Comparison of ENCODE assay signal across 32 mouse cellular contexts in genomic region chr10:22660286-22661000, GRCm38 (mm10). TPM values are rescaled to one million over a fixed set of nuclear protein-coding genes. Genes with fewer than 3 reads are reported as not detected.
DNase-seq lines count a peak whose midpoint lies in the region; ATAC-seq and TF ChIP-seq lines count a peak whose summit lies in the region.
"Had no signal": no experiment of that assay in that cellular context is flagged by ENCODE, and none has a peak within 500 bp of the region (broad histone marks: within the 10 kb centered on the region; RNA-seq: fewer than 3 reads in every experiment).

No protein-coding gene starts in this region.

- H3K36me3 ChIP-seq in hindbrain, embryonic 16.5 days (ENCODE audit: control insufficient read depth, insufficient read depth, low read length), result no peaks in the 10 kb centered on the region
- H3K36me3 ChIP-seq in forebrain, embryonic 10.5 days (replicated peaks), result no peaks in the 10 kb centered on the region
- H3K36me3 ChIP-seq: forebrain, embryonic 12.5 days; G1E; heart, embryonic 12.5 days; limb, embryonic 10.5 days; limb, embryonic 15.5 days; liver, embryonic 13.5 days; midbrain, embryonic 12.5 days; neural tube, embryonic 13.5 days; stomach, embryonic 15.5 days had no signal

- ATAC-seq in hindbrain, embryonic 16.5 days, result no peak
- ATAC-seq: forebrain, postnatal 0 days; inflammation-experienced regulatory T-cells, adult 6 months; lung, postnatal 0 days had no signal

- no peak for TF ChIP-seq CTCF in cerebellum, adult 2 months (IDR thresholded peaks at IDR 0.05; ENCODE audit: borderline replicate concordance, insufficient read depth, low read depth, low read length)

- H3K4me3 ChIP-seq in cerebellum, adult 2 months (replicated peaks; ENCODE audit: insufficient read depth, low read depth, low read length), result no peak overlapping the region
- H3K4me3 ChIP-seq in hindbrain, embryonic 16.5 days (ENCODE audit: low read length), result no peak overlapping the region
- no peak overlapping the region for H3K4me3 ChIP-seq in forebrain, embryonic 10.5 days
- H3K4me3 ChIP-seq: erythroblast, embryonic 14.5 days; forebrain, embryonic 12.5 days; heart, adult 2 months; heart, embryonic 12.5 days; limb, embryonic 10.5 days; limb, embryonic 15.5 days; liver, embryonic 13.5 days; megakaryocyte, embryonic 14.5 days; midbrain, embryonic 12.5 days; myocyte; neural tube, embryonic 13.5 days; stomach, embryonic 15.5 days had no signal

- H3K4me2 ChIP-seq in hindbrain, embryonic 16.5 days (ENCODE audit: low read length), result no peak overlapping the region
- H3K4me2 ChIP-seq: forebrain, embryonic 12.5 days; heart, embryonic 12.5 days; hindbrain, embryonic 14.5 days; limb, embryonic 15.5 days; liver, embryonic 13.5 days; midbrain, embryonic 12.5 days; neural tube, embryonic 13.5 days; stomach, embryonic 15.5 days had no signal

- no peaks in the 10 kb centered on the region for H3K9me3 ChIP-seq in hindbrain, embryonic 16.5 days (ENCODE audit: control insufficient read depth, low read length)
- H3K9me3 ChIP-seq in forebrain, embryonic 10.5 days, result no peaks in the 10 kb centered on the region
- H3K9me3 ChIP-seq: forebrain, embryonic 12.5 days; G1E; heart, embryonic 12.5 days; limb, embryonic 10.5 days; limb, embryonic 15.5 days; liver, embryonic 13.5 days; midbrain, embryonic 12.5 days; neural tube, embryonic 13.5 days; stomach, embryonic 15.5 days had no signal

- no peaks in the 10 kb centered on the region; the same call in 1 of the 2 replicates for H3K27me3 ChIP-seq in cerebellum, adult 2 months (ENCODE audit: control insufficient read depth, insufficient read depth, low read length)
- H3K27me3 ChIP-seq in hindbrain, embryonic 16.5 days (replicated peaks; ENCODE audit: control insufficient read depth, insufficient read depth, low read length), result no peaks in the 10 kb centered on the region
- no peaks in the 10 kb centered on the region for H3K27me3 ChIP-seq in forebrain, embryonic 10.5 days (ENCODE audit: poor library complexity, severe bottlenecking)
- H3K27me3 ChIP-seq: heart, embryonic 12.5 days; limb, embryonic 15.5 days; liver, embryonic 13.5 days; megakaryocyte, embryonic 14.5 days; midbrain, embryonic 12.5 days; neural tube, embryonic 13.5 days; stomach, embryonic 15.5 days had no signal

- intact Hi-C loops in gastrocnemius, postnatal 36 days (cut with DNase I), result no loop called here

- no peak overlapping the region for H3K9ac ChIP-seq in hindbrain, embryonic 16.5 days (ENCODE audit: low read depth, low read length)
- H3K9ac ChIP-seq: forebrain, embryonic 12.5 days; forebrain, postnatal 0 days; heart, embryonic 12.5 days; hindbrain, embryonic 14.5 days; limb, embryonic 15.5 days; liver, embryonic 13.5 days; midbrain, embryonic 12.5 days; neural tube, embryonic 13.5 days; stomach, embryonic 15.5 days had no signal

- H3K27ac ChIP-seq in cerebellum, adult 2 months (ENCODE audit: insufficient read depth, low read length), result 0 out of 2 replicates have a peak overlapping the region, but pooled peaks have one; percentile 19
- no peak overlapping the region for H3K27ac ChIP-seq in hindbrain, embryonic 16.5 days (ENCODE audit: low read depth, low read length)
- no peak overlapping the region for H3K27ac ChIP-seq in forebrain, embryonic 10.5 days
- H3K27ac ChIP-seq: forebrain, embryonic 12.5 days; heart, adult 2 months; hindbrain, embryonic 14.5 days; limb, embryonic 10.5 days; limb, embryonic 15.5 days; liver, embryonic 13.5 days; midbrain, embryonic 12.5 days; neural tube, embryonic 13.5 days; stomach, embryonic 15.5 days had no signal

- H3K4me1 ChIP-seq in cerebellum, adult 2 months (ENCODE audit: control insufficient read depth, insufficient read depth, low read length), result peaks cover 4% of the 10 kb centered on the region
- peaks cover 10% of the 10 kb centered on the region for H3K4me1 ChIP-seq in hindbrain, embryonic 16.5 days (ENCODE audit: control insufficient read depth, insufficient read depth, low read depth, low read length)
- peaks cover 21% of the 10 kb centered on the region for H3K4me1 ChIP-seq in forebrain, embryonic 10.5 days
- H3K4me1 ChIP-seq: liver, embryonic 13.5 days; megakaryocyte, embryonic 14.5 days had no signal

- TF ChIP-seq POLR2A in cerebellum, adult 2 months (IDR thresholded peaks at IDR 0.05; ENCODE audit: borderline replicate concordance, insufficient read depth, low read length), result no peak

- WGBS in cerebellum, adult 2 months, result 39% methylated on average over 5 of the region's 5 CpGs
- WGBS in hindbrain, embryonic 16.5 days, result 86% methylated on average over 5 of the region's 5 CpGs
- WGBS in forebrain, embryonic 10.5 days, result 89% methylated on average over 5 of the region's 5 CpGs

- peak; percentile 39 for DNase-seq in gastrocnemius, adult 18-20 months (ENCODE audit: low spot score)
- no peak for DNase-seq in gastrocnemius, postnatal 36 days
- peak; percentile 62 for DNase-seq in brain, adult 2 months (ENCODE audit: low read depth, low spot score)
- peak; percentile 49 to 62 for DNase-seq in cerebellum, adult 2 months
- DNase-seq in cerebellum, postnatal 14 days, result peak; percentile 35 to 54
- DNase-seq in forebrain, embryonic 10.5 days (ENCODE audit: extremely low spot score, low spot score), result no peak
- DNase-seq: adrenal gland, adult 8-10 months; forebrain, postnatal 0 days; gastrocnemius, postnatal 14 days; heart, adult 2 months; kidney, adult 2 months; layer of hippocampus, adult 9-11 months; liver, embryonic 13.5 days; lung, adult 18-20 months; lung, postnatal 4 days; right cerebral cortex, postnatal 25 days; thymus, postnatal 25 days had no signal

RNA-seq across cellular contexts. Expression of gene Slc2a12, which starts 15.6 kb away (rescaled TPM):
- total RNA-seq in gastrocnemius, adult 18-20 months (2021), result 10 to 100 TPM; 12.2 to 15.3 TPM
- 10 to 100 TPM; 11.5 to 14.4 TPM for total RNA-seq in gastrocnemius, postnatal 36 days (2021)
- polyA plus RNA-seq in cerebellum, adult 2 months (2012; rRNA removed), result 1.3 and 2.8 TPM in 2 replicates
- polyA plus RNA-seq in hindbrain, embryonic 16.5 days (2015; fragmentation: Nextera tagmentation; extraction: Ambion mirVana), result 7.2 and 7.6 TPM in 2 replicates
- polyA plus RNA-seq in forebrain, embryonic 10.5 days (2016; fragmentation: Nextera tagmentation; extraction: Ambion mirVana), result 1.4 and 1.5 TPM in 2 replicates
- polyA plus RNA-seq: erythroblast, embryonic 14.5 days; G1E had no signal

Comparison
In these comparisons a context has a peak if more than half of its experiments do, and no peak if none do; other contexts are left out.
1. DNase-seq: peak in gastrocnemius, adult 18-20 months (single experiment), brain, adult 2 months (single experiment), cerebellum, adult 2 months (2 of 2) and cerebellum, postnatal 14 days (2 of 2); none in gastrocnemius, postnatal 36 days (0 of 2) and forebrain, embryonic 10.5 days (single experiment).